Mouse (Mus musculus): ENCODE data around the gene Bnc2. TPM values are rescaled to one million over a fixed set of nuclear protein-coding genes. Genes with fewer than 3 reads are reported as not detected.
A peak's percentile ranks its signal among the peaks of the same experiment; 100 is the strongest.

Bnc2 gene
- polyA plus RNA-seq, 1 experiment, result 6.4 TPM

DNA sequence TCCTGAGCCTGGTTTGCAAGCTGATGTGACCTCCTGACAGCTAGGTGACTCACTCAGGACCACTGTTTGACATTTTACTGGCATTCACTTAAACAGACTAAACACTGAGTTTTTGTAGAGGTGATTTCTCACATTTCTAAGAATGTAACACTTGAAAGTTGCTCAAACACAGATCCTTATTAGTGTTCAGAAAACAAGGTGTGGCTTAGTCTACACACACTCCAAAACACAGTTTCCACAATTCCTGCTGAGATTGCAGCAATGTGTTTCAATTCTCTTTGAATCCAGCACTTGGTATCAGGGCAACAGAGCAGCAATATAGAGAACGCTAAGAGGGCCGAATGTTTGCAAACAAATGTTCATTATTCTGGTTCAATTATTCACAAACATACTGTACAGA lies 402.2 kb downstream of the Bnc2 start:
- H3K79me2 ChIP-seq (ENCODE audit: control insufficient read depth, insufficient read depth), result no peaks in the 10 kb centered on the region
- no peak overlapping the region for H3K4me3 ChIP-seq
- peaks cover 6% of the 10 kb centered on the region for H3K36me3 ChIP-seq (ENCODE audit: control insufficient read depth, insufficient read depth)
- no peaks in the 10 kb centered on the region for H3K27me3 ChIP-seq (ENCODE audit: control insufficient read depth, insufficient read depth, insufficient read length)
- TF ChIP-seq MAX (IDR thresholded peaks at IDR 0.05; ENCODE audit: low read depth) (no peak), MYOD1 (IDR thresholded peaks at IDR 0.05; ENCODE audit: control insufficient read depth in 1 of 3, insufficient read length in 2 of 3, low read depth in 2 of 3) (no peak), POLR2A (IDR thresholded peaks at IDR 0.05; ENCODE audit: insufficient read length, low read depth) (no peak), CEBPB (IDR thresholded peaks at IDR 0.05; ENCODE audit: insufficient read depth, poor library complexity, severe bottlenecking) (no peak), SRF (IDR thresholded peaks at IDR 0.05; ENCODE audit: control insufficient read depth, insufficient read length, low read depth) (no peak), TCF12 (IDR thresholded peaks at IDR 0.05; ENCODE audit: insufficient read depth, poor library complexity, severe bottlenecking) (no peak), MYOG (IDR thresholded peaks at IDR 0.05; ENCODE audit: control insufficient read depth in 1 of 3, insufficient read depth in 1 of 3, insufficient read length in 2 of 3, low read depth in 2 of 3) (no peak), USF1 (IDR thresholded peaks at IDR 0.05; ENCODE audit: low read depth) (no peak), TCF3 (IDR thresholded peaks at IDR 0.05; ENCODE audit: insufficient read length, low read depth) (no peak), POLR2AphosphoS2 (IDR thresholded peaks at IDR 0.05; ENCODE audit: insufficient read length, low read depth) (no peak), REST (IDR thresholded peaks at IDR 0.05; ENCODE audit: insufficient read depth, insufficient read length) (no peak), E2F4 (IDR thresholded peaks at IDR 0.05; ENCODE audit: insufficient read depth) (no peak)
- no peak overlapping the region for H3ac ChIP-seq (ENCODE audit: control insufficient read depth, insufficient read length)
- H3K4me2 ChIP-seq (ENCODE audit: low read depth), result no peak overlapping the region

DNA sequence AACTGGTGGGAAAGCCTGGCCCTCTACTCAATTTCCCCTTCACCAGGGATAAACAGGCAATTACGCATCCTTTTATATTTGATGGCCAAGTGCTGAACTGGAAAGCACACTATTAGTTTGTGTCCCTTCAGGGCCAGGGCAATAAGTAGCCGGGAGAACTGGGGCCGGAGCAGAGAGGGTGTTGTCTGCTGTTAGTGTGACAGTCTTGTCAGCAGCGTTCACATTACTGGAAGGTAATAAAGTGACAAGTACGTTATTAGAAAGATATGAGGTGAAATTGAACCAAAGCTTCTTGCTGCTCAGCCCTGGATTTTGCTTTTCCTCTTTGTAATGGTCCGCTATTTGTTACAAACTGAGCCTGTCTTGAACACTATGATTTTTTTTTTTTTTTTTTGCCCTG lies 405.2 kb downstream of the Bnc2 start:
- Histone ChIP-seq H3K36me3 (ENCODE audit: control insufficient read depth, insufficient read depth) (no peaks in the 10 kb centered on the region), H3K27me3 (ENCODE audit: control insufficient read depth, insufficient read depth, insufficient read length) (no peaks in the 10 kb centered on the region), H3K4me2 (ENCODE audit: low read depth) (no peak overlapping the region), H3ac (ENCODE audit: control insufficient read depth, insufficient read length) (no peak overlapping the region), H3K4me3 (no peak overlapping the region), H3K79me2 (ENCODE audit: control insufficient read depth, insufficient read depth) (no peaks in the 10 kb centered on the region)
- TF ChIP-seq CEBPB (IDR thresholded peaks at IDR 0.05; ENCODE audit: insufficient read depth, poor library complexity, severe bottlenecking), result no peak
- TF ChIP-seq TCF3 (IDR thresholded peaks at IDR 0.05; ENCODE audit: insufficient read length, low read depth), result no peak
- TF ChIP-seq POLR2A (IDR thresholded peaks at IDR 0.05; ENCODE audit: insufficient read length, low read depth), result no peak
- no peak for TF ChIP-seq MYOG (IDR thresholded peaks at IDR 0.05; ENCODE audit: control insufficient read depth in 1 of 3, insufficient read depth in 1 of 3, insufficient read length in 2 of 3, low read depth in 2 of 3)
- TF ChIP-seq USF1 (IDR thresholded peaks at IDR 0.05; ENCODE audit: low read depth), result no peak
- TF ChIP-seq E2F4 (IDR thresholded peaks at IDR 0.05; ENCODE audit: insufficient read depth), result no peak
- no peak for TF ChIP-seq SRF (IDR thresholded peaks at IDR 0.05; ENCODE audit: control insufficient read depth, insufficient read length, low read depth)
- TF ChIP-seq REST (IDR thresholded peaks at IDR 0.05; ENCODE audit: insufficient read depth, insufficient read length), result no peak
- TF ChIP-seq MAX (IDR thresholded peaks at IDR 0.05; ENCODE audit: low read depth), result no peak
- TF ChIP-seq POLR2AphosphoS2 (IDR thresholded peaks at IDR 0.05; ENCODE audit: insufficient read length, low read depth), result no peak
- no peak for TF ChIP-seq TCF12 (IDR thresholded peaks at IDR 0.05; ENCODE audit: insufficient read depth, poor library complexity, severe bottlenecking)
- no peak for TF ChIP-seq MYOD1 (IDR thresholded peaks at IDR 0.05; ENCODE audit: control insufficient read depth in 1 of 3, insufficient read length in 2 of 3, low read depth in 2 of 3)

DNA sequence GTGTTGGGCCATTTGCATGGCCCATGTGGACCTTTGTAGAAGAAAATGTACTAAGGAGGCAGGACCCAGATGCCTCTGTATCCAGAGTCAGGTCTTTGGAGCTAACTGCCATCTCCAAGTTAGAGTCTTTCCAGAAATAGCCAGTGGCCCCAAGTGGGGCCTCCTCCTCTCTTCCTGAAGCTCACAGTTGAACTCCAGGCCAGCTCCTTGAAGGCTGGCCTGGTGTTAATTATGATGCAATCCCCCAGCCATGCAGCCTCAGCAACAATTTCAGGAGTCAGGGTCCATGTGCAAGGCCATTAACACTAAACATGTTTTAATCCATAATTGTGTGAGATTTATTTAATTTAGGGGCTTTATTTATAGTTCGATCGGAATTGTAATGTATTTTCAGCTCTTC lies 427.7 kb downstream of the Bnc2 start:
- Histone ChIP-seq H3K27me3 (ENCODE audit: control insufficient read depth, insufficient read depth, insufficient read length) (no peaks in the 10 kb centered on the region), H3K4me2 (ENCODE audit: low read depth) (no peak overlapping the region), H3K79me2 (ENCODE audit: control insufficient read depth, insufficient read depth) (no peaks in the 10 kb centered on the region), H3ac (ENCODE audit: control insufficient read depth, insufficient read length) (no peak overlapping the region), H3K4me3 (no peak overlapping the region), H3K36me3 (ENCODE audit: control insufficient read depth, insufficient read depth) (no peaks in the 10 kb centered on the region)
- TF ChIP-seq CEBPB (IDR thresholded peaks at IDR 0.05; ENCODE audit: insufficient read depth, poor library complexity, severe bottlenecking), result peak; percentile 28; the same call in 1 of the 2 replicates
- no peak for TF ChIP-seq SRF (IDR thresholded peaks at IDR 0.05; ENCODE audit: control insufficient read depth, insufficient read length, low read depth)

DNA sequence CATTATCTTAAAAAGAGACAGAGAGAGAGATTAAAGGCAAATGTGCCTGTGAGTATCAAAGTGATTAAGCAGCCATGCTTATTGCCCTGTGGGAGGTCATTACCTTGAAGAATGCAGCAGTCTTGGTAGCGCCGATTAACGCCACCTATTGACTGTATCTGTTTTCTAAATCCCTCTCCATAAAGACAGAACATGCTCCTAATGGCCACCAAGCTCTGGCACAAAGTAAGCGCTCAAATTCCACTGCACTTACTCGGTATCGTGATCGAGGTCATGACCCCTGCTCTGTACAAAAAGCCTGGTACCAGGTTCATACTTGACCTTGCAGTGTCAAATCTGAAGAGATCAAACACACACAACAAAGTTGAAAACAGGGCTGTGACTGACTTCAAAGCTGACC lies 442.7 kb downstream of the Bnc2 start:
- Histone ChIP-seq H3K4me3 (no peak overlapping the region), H3K36me3 (ENCODE audit: control insufficient read depth, insufficient read depth) (no peaks in the 10 kb centered on the region), H3ac (ENCODE audit: control insufficient read depth, insufficient read length) (no peak overlapping the region), H3K27me3 (ENCODE audit: control insufficient read depth, insufficient read depth, insufficient read length) (no peaks in the 10 kb centered on the region), H3K4me2 (ENCODE audit: low read depth) (no peak overlapping the region), H3K79me2 (ENCODE audit: control insufficient read depth, insufficient read depth) (no peaks in the 10 kb centered on the region)
- TF ChIP-seq MYOD1 (IDR thresholded peaks at IDR 0.05; ENCODE audit: control insufficient read depth in 1 of 3, insufficient read length in 2 of 3, low read depth in 2 of 3) (no peak), CEBPB (IDR thresholded peaks at IDR 0.05; ENCODE audit: insufficient read depth, poor library complexity, severe bottlenecking) (no peak), MAX (IDR thresholded peaks at IDR 0.05; ENCODE audit: low read depth) (no peak), POLR2A (IDR thresholded peaks at IDR 0.05; ENCODE audit: insufficient read length, low read depth) (no peak), REST (IDR thresholded peaks at IDR 0.05; ENCODE audit: insufficient read depth, insufficient read length) (no peak), MYOG (IDR thresholded peaks at IDR 0.05; ENCODE audit: control insufficient read depth in 1 of 3, insufficient read depth in 1 of 3, insufficient read length in 2 of 3, low read depth in 2 of 3) (no peak)

DNA sequence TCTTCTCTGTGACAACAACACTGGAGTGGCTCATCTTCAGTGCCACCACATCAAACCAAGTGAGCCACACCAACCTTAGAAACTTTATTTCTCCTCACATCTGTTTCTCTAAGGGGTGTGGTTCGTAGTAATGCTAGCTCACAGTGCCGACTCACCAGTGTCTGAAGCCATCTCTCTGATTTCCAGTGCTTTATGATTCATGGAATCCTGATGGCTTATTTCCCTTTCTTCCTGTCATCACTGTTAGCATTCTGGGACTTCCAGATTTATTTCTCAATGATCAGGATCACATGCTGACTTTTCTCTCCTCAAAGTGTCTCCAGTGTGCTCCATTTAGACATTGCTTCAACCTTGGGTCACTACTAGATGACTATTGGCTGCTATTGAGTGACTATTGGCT lies 443.8 kb downstream of the Bnc2 start:
- H3K36me3 ChIP-seq (ENCODE audit: control insufficient read depth, insufficient read depth), result no peaks in the 10 kb centered on the region
- H3K27me3 ChIP-seq (ENCODE audit: control insufficient read depth, insufficient read depth, insufficient read length), result no peaks in the 10 kb centered on the region
- H3K79me2 ChIP-seq (ENCODE audit: control insufficient read depth, insufficient read depth), result no peaks in the 10 kb centered on the region
- no peak overlapping the region for H3K4me3 ChIP-seq
- H3ac ChIP-seq (ENCODE audit: control insufficient read depth, insufficient read length), result no peak overlapping the region
- no peak overlapping the region for H3K4me2 ChIP-seq (ENCODE audit: low read depth)
- TF ChIP-seq POLR2A (IDR thresholded peaks at IDR 0.05; ENCODE audit: insufficient read length, low read depth) (no peak), POLR2AphosphoS2 (IDR thresholded peaks at IDR 0.05; ENCODE audit: insufficient read length, low read depth) (no peak), SRF (IDR thresholded peaks at IDR 0.05; ENCODE audit: control insufficient read depth, insufficient read length, low read depth) (no peak), REST (IDR thresholded peaks at IDR 0.05; ENCODE audit: insufficient read depth, insufficient read length) (no peak), USF1 (IDR thresholded peaks at IDR 0.05; ENCODE audit: low read depth) (no peak), CEBPB (IDR thresholded peaks at IDR 0.05; ENCODE audit: insufficient read depth, poor library complexity, severe bottlenecking) (no peak), TCF12 (IDR thresholded peaks at IDR 0.05; ENCODE audit: insufficient read depth, poor library complexity, severe bottlenecking) (no peak), MYOG (IDR thresholded peaks at IDR 0.05; ENCODE audit: control insufficient read depth in 1 of 3, insufficient read depth in 1 of 3, insufficient read length in 2 of 3, low read depth in 2 of 3) (no peak), TCF3 (IDR thresholded peaks at IDR 0.05; ENCODE audit: insufficient read length, low read depth) (no peak), E2F4 (IDR thresholded peaks at IDR 0.05; ENCODE audit: insufficient read depth) (no peak), MAX (IDR thresholded peaks at IDR 0.05; ENCODE audit: low read depth) (no peak), MYOD1 (IDR thresholded peaks at IDR 0.05; ENCODE audit: control insufficient read depth in 1 of 3, insufficient read length in 2 of 3, low read depth in 2 of 3) (no peak)
